Mouse (Mus musculus) neural tube, embryonic 12.5 days (tissue): ENCODE measurements around the gene Prrt1. TPM values are rescaled to one million over a fixed set of nuclear protein-coding genes. Genes with fewer than 3 reads are reported as not detected.

Source experiments
- ATAC-seq: fragments of 200-750 bp; cut with Nextera tagmentation; 2 replicates; pipeline ENCODE4 v1.8.0; 2017; ENCODE audit warnings: low read depth, mild to moderate bottlenecking, moderate TSS enrichment, moderate library complexity; ENCODE audit not compliant: low FRiP score
- H3K27ac ChIP-seq: fragments of 300-500 bp; sonication (generic); 2 replicates; pipeline ENCODE4 v1.5.1; 2016
- H3K27me3 ChIP-seq: fragments of 300-500 bp; sonication (generic); replicated peaks from 2 replicates; pipeline ENCODE4 v1.6.1; 2016; ENCODE audit warnings: mild to moderate bottlenecking
- H3K36me3 ChIP-seq: fragments of 300-500 bp; sonication (generic); 2 replicates; pipeline ENCODE4 v1.6.1; 2016; ENCODE audit warnings: mild to moderate bottlenecking
- H3K4me1 ChIP-seq: fragments of 300-500 bp; sonication (generic); 2 replicates; pipeline ENCODE4 v1.6.1; 2016
- H3K4me2 ChIP-seq: fragments of 300-500 bp; sonication (generic); replicated peaks from 2 replicates; pipeline ENCODE4 v1.6.1; 2016; ENCODE audit warnings: mild to moderate bottlenecking
- H3K4me3 ChIP-seq: fragments of 300-500 bp; sonication (generic); 2 replicates; pipeline ENCODE4 v1.5.1; 2016
- H3K9ac ChIP-seq: fragments of 300-500 bp; sonication (generic); 2 replicates; pipeline ENCODE4 v1.6.1; 2016; ENCODE audit warnings: mild to moderate bottlenecking
- H3K9me3 ChIP-seq: fragments of 300-500 bp; sonication (generic); 2 replicates; pipeline ENCODE4 v1.6.1; 2016; ENCODE audit warnings: mild to moderate bottlenecking
- WGBS: fragments of 180-500 bp; shearing (Covaris S2); methylation state at CpG from one replicate; pipeline ENCODE4 v1.1.7; 2016; 5-methylcytosine and 5-hydroxymethylcytosine counted together
- polyA plus RNA-seq: library from polyadenylated mRNA; unstranded; fragments of >200 nt; fragmentation: Nextera tagmentation; extraction: Ambion mirVana; gene quantifications from 2 replicates; pipeline ENCODE4 v1.2.1, GENCODE M21; 2016

The Prrt1 gene
- polyA plus RNA-seq, 1 experiment from 2014 or later: 1.6 TPM

DNA sequence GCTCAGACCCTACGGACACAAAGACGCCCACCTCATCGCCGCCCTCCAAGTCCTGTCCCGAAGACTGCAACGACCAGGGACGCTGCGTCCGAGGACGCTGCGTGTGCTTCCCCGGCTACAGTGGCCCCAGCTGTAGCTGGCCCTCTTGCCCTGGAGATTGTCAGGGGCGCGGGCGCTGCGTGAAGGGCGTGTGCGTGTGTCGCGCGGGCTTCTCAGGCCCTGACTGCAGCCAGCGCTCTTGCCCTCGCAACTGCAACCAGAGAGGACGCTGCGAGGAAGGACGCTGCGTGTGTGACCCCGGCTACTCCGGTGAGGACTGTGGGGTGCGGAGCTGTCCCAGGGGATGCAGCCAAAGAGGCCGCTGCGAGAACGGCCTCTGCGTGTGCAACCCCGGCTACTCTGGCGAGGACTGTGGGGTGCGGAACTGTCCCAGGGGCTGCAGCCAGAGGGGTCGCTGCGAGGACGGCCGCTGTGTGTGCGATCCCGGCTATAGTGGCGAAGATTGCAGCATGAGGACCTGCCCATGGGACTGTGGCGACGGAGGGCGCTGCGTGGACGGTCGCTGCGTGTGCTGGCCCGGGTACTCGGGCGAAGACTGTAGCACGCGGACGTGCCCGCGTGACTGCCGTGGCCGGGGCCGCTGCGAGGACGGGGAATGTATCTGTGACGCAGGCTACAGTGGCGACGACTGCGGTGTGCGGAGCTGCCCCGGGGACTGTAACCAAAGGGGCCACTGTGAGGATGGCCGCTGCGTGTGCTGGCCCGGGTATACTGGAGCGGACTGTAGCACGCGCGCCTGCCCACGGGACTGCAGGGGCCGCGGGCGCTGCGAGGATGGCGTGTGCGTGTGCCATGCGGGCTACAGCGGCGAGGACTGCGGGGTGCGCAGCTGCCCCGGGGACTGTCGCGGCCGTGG lies 42.1 kb downstream of the Prrt1 start:
- peak; percentile 67 for ATAC-seq
- Histone ChIP-seq H3K9me3 (no peaks in the 10 kb centered on the region), H3K36me3 (no peaks in the 10 kb centered on the region), H3K27ac (no peak overlapping the region), H3K27me3 (peaks cover 64% of the 10 kb centered on the region), H3K4me1 (peaks cover 13% of the 10 kb centered on the region), H3K9ac (peak overlapping the region; percentile 42), H3K4me2 (peak overlapping the region; percentile 64), H3K4me3 (peak overlapping the region; percentile 35)
- 8% methylated on average over 93 of the region's 93 CpGs for WGBS

DNA sequence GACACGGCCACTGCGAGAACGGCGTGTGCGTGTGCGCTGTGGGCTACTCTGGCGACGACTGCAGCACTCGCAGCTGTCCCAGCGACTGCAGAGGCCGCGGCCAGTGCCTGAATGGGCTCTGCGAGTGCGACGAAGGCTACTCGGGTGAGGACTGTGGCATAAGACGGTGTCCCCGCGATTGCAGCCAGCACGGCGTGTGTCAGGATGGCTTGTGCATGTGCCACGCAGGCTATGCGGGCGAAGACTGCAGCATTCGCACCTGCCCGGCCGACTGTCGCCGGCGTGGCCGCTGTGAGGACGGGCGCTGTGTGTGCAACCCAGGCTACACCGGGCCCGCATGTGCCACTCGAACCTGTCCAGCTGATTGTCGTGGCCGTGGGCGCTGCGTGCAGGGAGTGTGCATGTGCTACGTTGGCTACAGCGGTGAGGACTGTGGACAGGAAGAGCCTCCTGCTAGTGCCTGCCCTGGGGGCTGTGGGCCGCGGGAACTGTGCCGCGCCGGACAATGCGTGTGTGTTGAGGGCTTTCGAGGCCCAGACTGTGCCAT lies 43.0 kb downstream of the Prrt1 start:
- no peaks in the 10 kb centered on the region for H3K9me3 ChIP-seq
- H3K4me3 ChIP-seq: peak overlapping the region; percentile 35
- peaks cover 64% of the 10 kb centered on the region for H3K27me3 ChIP-seq
- no peak overlapping the region for H3K27ac ChIP-seq
- H3K4me2 ChIP-seq: peak overlapping the region; percentile 64
- H3K4me1 ChIP-seq: peaks cover 13% of the 10 kb centered on the region
- WGBS: 37% methylated on average over 49 of the region's 49 CpGs
- H3K9ac ChIP-seq: peak overlapping the region; percentile 42; the same call in 1 of the 2 replicates
- H3K36me3 ChIP-seq: no peaks in the 10 kb centered on the region
- ATAC-seq: peak; percentile 38; the same call in 1 of the 2 replicates

DNA sequence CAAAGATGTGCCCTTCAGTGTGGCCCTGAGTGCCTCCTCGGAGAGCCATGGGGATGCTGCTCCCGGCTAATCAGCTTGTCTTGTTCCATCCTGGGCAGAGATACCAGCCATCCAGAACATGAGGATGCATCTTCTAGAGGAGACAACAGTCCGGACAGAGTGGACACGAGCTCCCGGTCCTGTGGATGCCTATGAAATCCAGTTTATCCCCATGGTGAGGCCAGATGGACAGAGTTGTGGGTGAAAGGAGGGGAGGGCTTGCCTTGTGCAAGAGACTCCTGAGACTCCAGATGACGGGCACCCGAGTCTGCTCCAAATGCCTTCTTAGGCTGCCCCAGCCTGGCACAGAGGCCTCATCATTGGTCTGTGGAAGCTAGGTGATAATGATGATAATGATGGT lies 43.8 kb downstream of the Prrt1 start:
- Histone ChIP-seq H3K36me3 (no peaks in the 10 kb centered on the region), H3K27me3 (peaks cover 64% of the 10 kb centered on the region), H3K4me1 (peaks cover 13% of the 10 kb centered on the region), H3K9ac (no peak overlapping the region), H3K9me3 (no peaks in the 10 kb centered on the region), H3K4me3 (no peak overlapping the region), H3K4me2 (no peak overlapping the region), H3K27ac (no peak overlapping the region)
- ATAC-seq: no peak
- 85% methylated on average over 7 of the region's 7 CpGs for WGBS

DNA sequence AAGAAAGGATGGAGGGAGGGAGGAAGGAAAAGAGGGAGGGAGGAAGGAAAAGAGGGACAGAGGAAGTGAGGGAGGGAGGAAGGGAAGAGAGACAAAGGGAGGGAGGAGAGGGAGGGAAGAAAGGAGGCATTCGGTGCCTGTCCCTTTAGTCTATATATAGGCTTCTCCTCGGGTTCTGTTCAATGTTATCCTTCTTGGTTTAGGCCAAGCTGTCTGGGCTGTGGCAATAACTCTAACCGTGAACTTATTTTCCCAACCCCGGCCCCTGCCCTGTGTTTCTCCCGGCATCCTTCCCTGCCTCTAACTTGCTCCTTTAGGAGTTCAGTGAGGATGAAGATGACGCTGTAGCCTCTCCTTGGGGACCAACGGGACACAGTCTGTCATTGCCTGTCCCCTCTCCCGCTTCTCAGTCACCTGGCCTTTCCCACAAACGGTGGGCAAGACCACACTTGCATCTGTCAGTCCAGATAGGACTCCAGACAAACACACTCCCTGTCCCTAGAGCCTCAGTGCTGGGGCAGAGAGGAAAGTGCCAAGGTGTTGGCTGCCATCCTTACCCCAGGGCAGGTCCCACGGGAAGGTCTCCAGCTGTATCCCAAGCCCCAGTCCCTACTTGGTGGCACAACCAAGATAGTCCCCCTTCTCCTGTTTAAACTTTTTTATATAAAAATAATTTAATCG lies 45.3 kb downstream of the Prrt1 start:
- Histone ChIP-seq H3K4me2 (no peak overlapping the region), H3K27ac (no peak overlapping the region), H3K4me3 (no peak overlapping the region), H3K9ac (no peak overlapping the region), H3K27me3 (peaks cover 58% of the 10 kb centered on the region), H3K4me1 (peaks cover 13% of the 10 kb centered on the region), H3K36me3 (no peaks in the 10 kb centered on the region), H3K9me3 (no peaks in the 10 kb centered on the region)
- ATAC-seq: no peak
- 74% methylated on average over 11 of the region's 11 CpGs for WGBS

- peaks cover 57% of the 10 kb centered on the region for H3K27me3 ChIP-seq
- H3K4me2 ChIP-seq: no peak overlapping the region
- H3K9ac ChIP-seq: no peak overlapping the region
- H3K4me3 ChIP-seq: no peak overlapping the region
- H3K9me3 ChIP-seq: no peaks in the 10 kb centered on the region
- H3K36me3 ChIP-seq: no peaks in the 10 kb centered on the region
- no peak overlapping the region for H3K27ac ChIP-seq
- ATAC-seq: no peak
- 79% methylated on average over 13 of the region's 13 CpGs for WGBS
- peaks cover 13% of the 10 kb centered on the region for H3K4me1 ChIP-seq
Measured at GRCm38 (mm10) chr17:34675205-34676092, 46.1 kb downstream of the Prrt1 start.

GRCm38 (mm10) chr17:34676093-34676460 lies 46.7 kb downstream of the Prrt1 start:
- H3K4me3 ChIP-seq: no peak overlapping the region
- 0 out of 2 replicates have a peak overlapping the region, but pooled peaks have one; percentile 5 for H3K9ac ChIP-seq
- H3K4me2 ChIP-seq: no peak overlapping the region
- H3K27me3 ChIP-seq: peaks cover 52% of the 10 kb centered on the region
- no peaks in the 10 kb centered on the region for H3K9me3 ChIP-seq
- 85% methylated on average over 6 of the region's 6 CpGs for WGBS
- peaks cover 13% of the 10 kb centered on the region for H3K4me1 ChIP-seq
- no peak for ATAC-seq
- no peak overlapping the region for H3K27ac ChIP-seq
- no peaks in the 10 kb centered on the region for H3K36me3 ChIP-seq

- 81% methylated on average over 12 of the region's 12 CpGs for WGBS
- H3K27me3 ChIP-seq: peaks cover 46% of the 10 kb centered on the region
Measured at GRCm38 (mm10) chr17:34676671-34677070, 47.3 kb downstream of the Prrt1 start.

DNA sequence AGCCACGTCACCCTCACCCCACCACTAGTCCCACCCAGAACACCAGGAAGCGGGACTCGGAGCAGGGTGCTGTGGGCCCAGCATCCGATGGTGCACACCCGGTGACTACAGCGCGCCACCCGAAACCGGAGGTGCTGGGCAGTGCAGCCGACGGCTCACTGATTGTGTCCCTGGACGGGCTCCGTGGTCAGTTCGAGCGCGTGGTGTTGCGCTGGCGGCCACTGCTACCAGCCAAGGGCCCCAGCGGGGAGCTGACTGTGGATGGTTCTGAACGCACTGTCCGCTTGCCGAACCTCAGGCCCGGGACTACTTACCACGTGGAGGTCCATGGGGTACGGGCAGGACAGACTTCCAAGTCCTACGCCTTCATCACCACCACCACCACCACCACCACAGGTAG lies 50.9 kb downstream of the Prrt1 start:
- Histone ChIP-seq H3K4me2 (no peak overlapping the region), H3K9ac (no peak overlapping the region), H3K27ac (no peak overlapping the region), H3K36me3 (no peaks in the 10 kb centered on the region), H3K4me3 (no peak overlapping the region), H3K9me3 (no peaks in the 10 kb centered on the region), H3K4me1 (no peaks in the 10 kb centered on the region; the same call in 1 of the 2 replicates), H3K27me3 (peaks cover 12% of the 10 kb centered on the region)
- no peak for ATAC-seq
- WGBS: 86% methylated on average over 26 of the region's 26 CpGs

More at GRCm38 (mm10) chr17:34676671-34677070, 47.3 kb downstream of the Prrt1 start:
- H3K36me3 ChIP-seq: no peaks in the 10 kb centered on the region
- H3K9ac ChIP-seq: no peak overlapping the region
- no peaks in the 10 kb centered on the region for H3K9me3 ChIP-seq
- no peak overlapping the region for H3K4me2 ChIP-seq
- ATAC-seq: no peak
- H3K4me3 ChIP-seq: no peak overlapping the region
- H3K27ac ChIP-seq: no peak overlapping the region
- H3K4me1 ChIP-seq: peaks cover 7% of the 10 kb centered on the region

DNA sequence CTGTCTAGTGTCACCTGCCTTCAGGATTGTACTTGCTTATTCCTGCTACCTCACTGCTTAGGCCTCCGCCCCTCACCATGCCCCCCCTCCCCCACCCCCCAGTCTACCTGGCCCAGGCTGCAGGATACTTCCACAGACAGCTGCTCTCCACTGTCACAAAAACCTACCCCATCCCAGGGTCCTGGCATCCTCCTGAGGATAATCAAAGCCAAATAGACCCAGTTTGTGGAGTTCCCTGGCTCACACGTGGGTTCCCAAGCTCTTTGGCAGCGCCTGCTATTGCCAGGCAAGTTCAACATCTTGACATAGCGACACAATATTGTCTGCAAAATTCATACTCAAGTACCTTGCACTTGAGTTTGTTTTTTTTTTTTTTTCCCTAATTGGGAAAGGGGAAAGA lies 51.3 kb downstream of the Prrt1 start:
- Histone ChIP-seq H3K27me3 (peaks cover 8% of the 10 kb centered on the region), H3K9ac (no peak overlapping the region), H3K4me3 (no peak overlapping the region), H3K9me3 (no peaks in the 10 kb centered on the region), H3K36me3 (no peaks in the 10 kb centered on the region), H3K4me1 (no peaks in the 10 kb centered on the region; the same call in 1 of the 2 replicates), H3K4me2 (no peak overlapping the region), H3K27ac (no peak overlapping the region)
- WGBS: 85% methylated on average over 4 of the region's 4 CpGs
- no peak for ATAC-seq

GRCm38 (mm10) chr17:34681132-34681571 lies 51.8 kb downstream of the Prrt1 start:
- Histone ChIP-seq H3K27me3 (peaks cover 8% of the 10 kb centered on the region; the same call in 1 of the 2 replicates), H3K36me3 (no peaks in the 10 kb centered on the region), H3K4me3 (no peak overlapping the region), H3K27ac (no peak overlapping the region), H3K4me2 (no peak overlapping the region), H3K9me3 (no peaks in the 10 kb centered on the region), H3K4me1 (no peaks in the 10 kb centered on the region; the same call in 1 of the 2 replicates), H3K9ac (no peak overlapping the region)
- 81% methylated on average over 17 of the region's 17 CpGs for WGBS
- no peak for ATAC-seq

DNA sequence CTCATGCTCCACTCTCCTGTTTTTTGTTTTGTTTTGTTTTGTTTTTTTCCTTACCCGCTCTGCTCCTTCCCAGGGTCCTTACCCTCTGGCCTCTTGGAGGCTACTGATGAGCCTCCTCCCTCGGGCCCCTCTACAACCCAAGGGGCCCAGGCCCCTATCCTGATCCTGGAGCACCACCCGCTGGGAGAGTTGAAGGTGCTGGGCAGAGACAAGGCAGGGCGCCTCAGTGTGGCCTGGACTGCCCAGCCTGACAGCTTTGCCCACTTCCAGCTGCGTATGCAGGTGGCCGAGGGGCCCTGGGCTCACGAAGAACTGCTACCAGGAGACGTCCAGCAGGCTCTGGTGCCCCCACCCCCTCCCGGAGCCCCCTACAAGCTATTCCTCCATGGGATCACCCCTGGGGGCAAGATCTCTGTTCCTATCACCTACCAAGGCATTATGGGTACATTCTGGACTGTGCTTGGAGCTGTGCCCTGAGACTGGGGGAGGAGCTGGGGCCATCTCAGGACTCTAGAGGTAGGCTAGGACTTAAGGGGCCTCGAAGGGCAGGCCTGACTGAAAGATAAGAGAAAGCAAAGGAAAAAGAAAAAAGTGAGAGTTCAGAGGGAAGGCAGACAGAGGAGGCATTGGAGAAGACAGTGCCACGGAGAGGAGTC lies 52.7 kb downstream of the Prrt1 start:
- no peak overlapping the region for H3K27ac ChIP-seq
- WGBS: 70% methylated on average over 11 of the region's 11 CpGs
- no peaks in the 10 kb centered on the region; the same call in 1 of the 2 replicates for H3K4me1 ChIP-seq
- no peak overlapping the region for H3K4me3 ChIP-seq
- no peak overlapping the region for H3K4me2 ChIP-seq
- no peaks in the 10 kb centered on the region for H3K9me3 ChIP-seq
- H3K36me3 ChIP-seq: no peaks in the 10 kb centered on the region
- H3K27me3 ChIP-seq: peaks cover 8% of the 10 kb centered on the region; the same call in 1 of the 2 replicates
- no peak overlapping the region for H3K9ac ChIP-seq
- ATAC-seq: no peak
